Mouse (Mus musculus): ENCODE measurements around the gene Clec1b. TPM values are rescaled to one million over a fixed set of nuclear protein-coding genes. Genes with fewer than 3 reads are reported as not detected.

Gene Clec1b
- polyA plus RNA-seq, 1 experiment from 2014 or later = 1.4 TPM

GRCm38 (mm10) chr6:129402404-129402803, 5.3 kb downstream of the Clec1b start:
- Histone ChIP-seq H3K4me3 (replicated peaks; ENCODE audit: low read length) (no peak overlapping the region), H3K9ac (no peak overlapping the region), H3K4me2 (replicated peaks) (no peak overlapping the region), H3K4me1 (replicated peaks; ENCODE audit: control insufficient read depth, insufficient read depth, low read length) (no peaks in the 10 kb centered on the region), H3K9me3 (ENCODE audit: control insufficient read depth, low read length) (no peaks in the 10 kb centered on the region), H3K27ac (no peak overlapping the region), H3K36me3 (replicated peaks; ENCODE audit: control insufficient read depth, insufficient read depth) (no peaks in the 10 kb centered on the region), H3K27me3 (ENCODE audit: control insufficient read depth, insufficient read depth, low read length) (no peaks in the 10 kb centered on the region)
- 96% methylated on average over 2 of the region's 2 CpGs for WGBS
- no peak for DNase-seq (ENCODE audit: low spot score)
- ATAC-seq (ENCODE audit: low FRiP score) = no peak

GRCm38 (mm10) chr6:129403391-129403790, 6.3 kb downstream of the Clec1b start:
- H3K9me3 ChIP-seq (ENCODE audit: control insufficient read depth, low read length) = no peaks in the 10 kb centered on the region
- no peaks in the 10 kb centered on the region for H3K36me3 ChIP-seq (replicated peaks; ENCODE audit: control insufficient read depth, insufficient read depth)
- DNase-seq (ENCODE audit: low spot score) (no peak), ATAC-seq (ENCODE audit: low FRiP score) (no peak)
- H3K27me3 ChIP-seq (ENCODE audit: control insufficient read depth, insufficient read depth, low read length) = no peaks in the 10 kb centered on the region
- no peak overlapping the region for H3K4me2 ChIP-seq (replicated peaks)
- WGBS = 89% methylated on average over 6 of the region's 6 CpGs
- H3K4me3 ChIP-seq (replicated peaks; ENCODE audit: low read length) = no peak overlapping the region
- no peak overlapping the region for H3K27ac ChIP-seq
- no peaks in the 10 kb centered on the region for H3K4me1 ChIP-seq (replicated peaks; ENCODE audit: control insufficient read depth, insufficient read depth, low read length)
- H3K9ac ChIP-seq = no peak overlapping the region

- ATAC-seq (ENCODE audit: low FRiP score) (no peak), DNase-seq (ENCODE audit: low spot score) (no peak)
- no peaks in the 10 kb centered on the region for H3K36me3 ChIP-seq (replicated peaks; ENCODE audit: control insufficient read depth, insufficient read depth)
Measured at GRCm38 (mm10) chr6:129405999-129406398, 8.9 kb downstream of the Clec1b start.

GRCm38 (mm10) chr6:129407324-129407723, 10.2 kb downstream of the Clec1b start:
- no peak for ATAC-seq (ENCODE audit: low FRiP score)
- Histone ChIP-seq H3K4me1 (replicated peaks; ENCODE audit: control insufficient read depth, insufficient read depth, low read length) (no peaks in the 10 kb centered on the region), H3K9me3 (ENCODE audit: control insufficient read depth, low read length) (no peaks in the 10 kb centered on the region), H3K4me3 (replicated peaks; ENCODE audit: low read length) (no peak overlapping the region), H3K27ac (no peak overlapping the region), H3K9ac (no peak overlapping the region), H3K27me3 (ENCODE audit: control insufficient read depth, insufficient read depth, low read length) (no peaks in the 10 kb centered on the region), H3K36me3 (replicated peaks; ENCODE audit: control insufficient read depth, insufficient read depth) (no peaks in the 10 kb centered on the region), H3K4me2 (replicated peaks) (no peak overlapping the region)
- 58% methylated on average over 2 of the region's 2 CpGs for WGBS
- no peak for DNase-seq (ENCODE audit: low spot score)

More at GRCm38 (mm10) chr6:129405999-129406398, 8.9 kb downstream of the Clec1b start:
- Histone ChIP-seq H3K4me3 (replicated peaks; ENCODE audit: low read length) (no peak overlapping the region), H3K27me3 (ENCODE audit: control insufficient read depth, insufficient read depth, low read length) (no peaks in the 10 kb centered on the region), H3K9me3 (ENCODE audit: control insufficient read depth, low read length) (no peaks in the 10 kb centered on the region), H3K4me1 (replicated peaks; ENCODE audit: control insufficient read depth, insufficient read depth, low read length) (no peaks in the 10 kb centered on the region), H3K9ac (no peak overlapping the region), H3K27ac (no peak overlapping the region), H3K4me2 (replicated peaks) (no peak overlapping the region)

GRCm38 (mm10) chr6:129408562-129408961, 11.5 kb downstream of the Clec1b start, which contains the start of gene Clec9a:
TSS of gene Clec9a (plus strand) at chr6:129408862.
- DNase-seq (ENCODE audit: low spot score) = no peak
- WGBS = 89% methylated on average over 2 of the region's 2 CpGs
- no peak within 1 kb of the TSS for H3K4me3 ChIP-seq (replicated peaks; ENCODE audit: low read length)
- no peak within 1 kb of the TSS for H3K9ac ChIP-seq
- H3K27ac ChIP-seq = no peak within 1 kb of the TSS
- H3K4me2 ChIP-seq (replicated peaks) = no peak within 1 kb of the TSS
- ATAC-seq (ENCODE audit: low FRiP score) = no peak
- H3K4me1 ChIP-seq (replicated peaks; ENCODE audit: control insufficient read depth, insufficient read depth, low read length) = no peaks in the 10 kb centered on the region
- no peaks in the 10 kb centered on the region for H3K9me3 ChIP-seq (ENCODE audit: control insufficient read depth, low read length)
- no peaks in the 10 kb centered on the region for H3K36me3 ChIP-seq (replicated peaks; ENCODE audit: control insufficient read depth, insufficient read depth)
- H3K27me3 ChIP-seq (ENCODE audit: control insufficient read depth, insufficient read depth, low read length) = no peaks in the 10 kb centered on the region

- no peak overlapping the region for H3K27ac ChIP-seq
- H3K4me1 ChIP-seq (replicated peaks; ENCODE audit: control insufficient read depth, insufficient read depth, low read length) = 0 out of 2 replicates have a peak, but pooled peaks cover 3% of the 10 kb centered on the region
- H3K9ac ChIP-seq = no peak overlapping the region
- no peaks in the 10 kb centered on the region for H3K36me3 ChIP-seq (replicated peaks; ENCODE audit: control insufficient read depth, insufficient read depth)
- ATAC-seq (ENCODE audit: low FRiP score) (peak; percentile 51; the same call in 1 of the 2 replicates), DNase-seq (ENCODE audit: low spot score) (no peak)
- H3K4me2 ChIP-seq (replicated peaks) = no peak overlapping the region
- 64% methylated on average over 1 of the region's 1 CpGs for WGBS
- no peaks in the 10 kb centered on the region for H3K27me3 ChIP-seq (ENCODE audit: control insufficient read depth, insufficient read depth, low read length)
- no peaks in the 10 kb centered on the region for H3K9me3 ChIP-seq (ENCODE audit: control insufficient read depth, low read length)
- no peak overlapping the region for H3K4me3 ChIP-seq (replicated peaks; ENCODE audit: low read length)
Measured at GRCm38 (mm10) chr6:129414177-129414576, 17.1 kb downstream of the Clec1b start.

- Histone ChIP-seq H3K4me2 (replicated peaks) (no peak overlapping the region), H3K27me3 (ENCODE audit: control insufficient read depth, insufficient read depth, low read length) (no peaks in the 10 kb centered on the region), H3K4me1 (replicated peaks; ENCODE audit: control insufficient read depth, insufficient read depth, low read length) (no peaks in the 10 kb centered on the region), H3K4me3 (replicated peaks; ENCODE audit: low read length) (no peak overlapping the region), H3K36me3 (replicated peaks; ENCODE audit: control insufficient read depth, insufficient read depth) (no peaks in the 10 kb centered on the region), H3K9me3 (ENCODE audit: control insufficient read depth, low read length) (no peaks in the 10 kb centered on the region), H3K27ac (no peak overlapping the region), H3K9ac (no peak overlapping the region)
- DNase-seq (ENCODE audit: low spot score) (no peak), ATAC-seq (ENCODE audit: low FRiP score) (no peak)
- 88% methylated on average over 3 of the region's 3 CpGs for WGBS
Measured at GRCm38 (mm10) chr6:129422311-129422710, 25.2 kb downstream of the Clec1b start.

GRCm38 (mm10) chr6:129423040-129423733, 26.1 kb downstream of the Clec1b start:
- no peaks in the 10 kb centered on the region for H3K27me3 ChIP-seq (ENCODE audit: control insufficient read depth, insufficient read depth, low read length)
- H3K4me2 ChIP-seq (replicated peaks) = 0 out of 2 replicates have a peak overlapping the region, but pooled peaks have one; percentile 15
- peak overlapping the region; percentile 6; the same call in 1 of the 2 replicates for H3K27ac ChIP-seq
- H3K9ac ChIP-seq = no peak overlapping the region
- H3K36me3 ChIP-seq (replicated peaks; ENCODE audit: control insufficient read depth, insufficient read depth) = no peaks in the 10 kb centered on the region
- no peak overlapping the region for H3K4me3 ChIP-seq (replicated peaks; ENCODE audit: low read length)
- H3K9me3 ChIP-seq (ENCODE audit: control insufficient read depth, low read length) = no peaks in the 10 kb centered on the region
- DNase-seq (ENCODE audit: low spot score) = no peak
- no peaks in the 10 kb centered on the region for H3K4me1 ChIP-seq (replicated peaks; ENCODE audit: control insufficient read depth, insufficient read depth, low read length)
- ATAC-seq (ENCODE audit: low FRiP score) = 0 out of 2 replicates have a peak, but pooled peaks have one; percentile 19
- 62% methylated on average over 4 of the region's 4 CpGs for WGBS

GRCm38 (mm10) chr6:129423734-129424072, 26.6 kb downstream of the Clec1b start:
- DNase-seq (ENCODE audit: low spot score) (peak; percentile 74), ATAC-seq (ENCODE audit: low FRiP score) (peak; percentile 87)
- Histone ChIP-seq H3K9me3 (ENCODE audit: control insufficient read depth, low read length) (no peaks in the 10 kb centered on the region), H3K27ac (no peak overlapping the region), H3K36me3 (replicated peaks; ENCODE audit: control insufficient read depth, insufficient read depth) (no peaks in the 10 kb centered on the region), H3K4me2 (replicated peaks) (no peak overlapping the region), H3K4me3 (replicated peaks; ENCODE audit: low read length) (no peak overlapping the region), H3K4me1 (replicated peaks; ENCODE audit: control insufficient read depth, insufficient read depth, low read length) (no peaks in the 10 kb centered on the region), H3K27me3 (ENCODE audit: control insufficient read depth, insufficient read depth, low read length) (no peaks in the 10 kb centered on the region), H3K9ac (no peak overlapping the region)
- WGBS = 11% methylated on average over 1 of the region's 1 CpGs

Measured in hindbrain, embryonic 14.5 days (tissue).